Mouse (Mus musculus): ENCODE data around the gene Plekha6. TPM values are rescaled to one million over a fixed set of nuclear protein-coding genes. Genes with fewer than 3 reads are reported as not detected.
A peak's percentile ranks its signal among the peaks of the same experiment; 100 is the strongest.

Gene Plekha6
- polyA plus RNA-seq (2015; fragmentation: Nextera tagmentation; extraction: Ambion mirVana): 2.2 and 2.5 TPM in 2 replicates

- peaks cover 96% of the 10 kb centered on the region for H3K27me3 ChIP-seq
- H3K4me2 ChIP-seq: peak within 1 kb of the TSS; percentile 70
- no peaks in the 10 kb centered on the region for H3K9me3 ChIP-seq (replicated peaks)
- no peaks in the 10 kb centered on the region for H3K36me3 ChIP-seq (replicated peaks)
- peak; percentile 9; the same call in 1 of the 2 replicates for ATAC-seq (ENCODE audit: insufficient read depth)
- H3K4me3 ChIP-seq (replicated peaks): peak within 1 kb of the TSS; percentile 47
- under 1% methylated on average over 68 of the region's 68 CpGs for WGBS (ENCODE audit: insufficient replicate concordance)
- H3K27ac ChIP-seq (replicated peaks): no peak within 1 kb of the TSS
- peaks cover 25% of the 10 kb centered on the region for H3K4me1 ChIP-seq (replicated peaks)
- H3K9ac ChIP-seq: no peak within 1 kb of the TSS
These were observed at the start of gene Plekha6 for GRCm38 (mm10) chr1:133163820-133164431. Plekha6 (plus strand) TSS chr1:133164210.

- ATAC-seq (ENCODE audit: insufficient read depth): no peak
- WGBS (ENCODE audit: insufficient replicate concordance): 72% methylated on average over 4 of the region's 4 CpGs
These were observed 47.9 kb upstream of the Plekha6 start for GRCm38 (mm10) chr1:133116108-133116507.

GRCm38 (mm10) chr1:133118127-133118526, 45.9 kb upstream of the Plekha6 start:
- Histone ChIP-seq H3K9ac (no peak overlapping the region), H3K4me2 (no peak overlapping the region), H3K4me1 (replicated peaks) (peaks cover 36% of the 10 kb centered on the region), H3K27me3 (no peaks in the 10 kb centered on the region), H3K36me3 (replicated peaks) (no peaks in the 10 kb centered on the region), H3K9me3 (replicated peaks) (no peaks in the 10 kb centered on the region), H3K27ac (replicated peaks) (peak overlapping the region; percentile 72), H3K4me3 (replicated peaks) (no peak overlapping the region)
- ATAC-seq (ENCODE audit: insufficient read depth): peak; percentile 59
- WGBS (ENCODE audit: insufficient replicate concordance): 78% methylated on average over 5 of the region's 5 CpGs

More at GRCm38 (mm10) chr1:133116108-133116507, 47.9 kb upstream of the Plekha6 start:
- H3K4me3 ChIP-seq (replicated peaks): no peak overlapping the region
- no peaks in the 10 kb centered on the region for H3K36me3 ChIP-seq (replicated peaks)
- H3K9ac ChIP-seq: no peak overlapping the region
- no peak overlapping the region for H3K27ac ChIP-seq (replicated peaks)
- peaks cover 32% of the 10 kb centered on the region for H3K4me1 ChIP-seq (replicated peaks)
- H3K27me3 ChIP-seq: no peaks in the 10 kb centered on the region
- H3K4me2 ChIP-seq: no peak overlapping the region
- H3K9me3 ChIP-seq (replicated peaks): no peaks in the 10 kb centered on the region

GRCm38 (mm10) chr1:133118844-133119243, 45.2 kb upstream of the Plekha6 start:
- Histone ChIP-seq H3K4me2 (peak overlapping the region; percentile 29), H3K9me3 (replicated peaks) (no peaks in the 10 kb centered on the region), H3K4me1 (replicated peaks) (peaks cover 36% of the 10 kb centered on the region), H3K9ac (no peak overlapping the region), H3K27ac (replicated peaks) (peak overlapping the region; percentile 72), H3K27me3 (no peaks in the 10 kb centered on the region), H3K4me3 (replicated peaks) (no peak overlapping the region), H3K36me3 (replicated peaks) (no peaks in the 10 kb centered on the region)
- ATAC-seq (ENCODE audit: insufficient read depth): peak; percentile 92
- 16% methylated on average over 3 of the region's 3 CpGs for WGBS (ENCODE audit: insufficient replicate concordance)

- no peak overlapping the region for H3K4me2 ChIP-seq
- WGBS (ENCODE audit: insufficient replicate concordance): 44% methylated on average over 7 of the region's 7 CpGs
- no peak overlapping the region for H3K9ac ChIP-seq
- no peak for ATAC-seq (ENCODE audit: insufficient read depth)
- no peak overlapping the region for H3K4me3 ChIP-seq (replicated peaks)
- no peaks in the 10 kb centered on the region for H3K36me3 ChIP-seq (replicated peaks)
- H3K27ac ChIP-seq (replicated peaks): peak overlapping the region; percentile 72
- no peaks in the 10 kb centered on the region for H3K9me3 ChIP-seq (replicated peaks)
- no peaks in the 10 kb centered on the region for H3K27me3 ChIP-seq
- peaks cover 42% of the 10 kb centered on the region for H3K4me1 ChIP-seq (replicated peaks)
These were observed 43.9 kb upstream of the Plekha6 start for GRCm38 (mm10) chr1:133119931-133120712.

- H3K4me2 ChIP-seq: no peak overlapping the region
- H3K4me1 ChIP-seq (replicated peaks): peaks cover 42% of the 10 kb centered on the region
- no peak overlapping the region; the same call in 1 of the 2 replicates for H3K27ac ChIP-seq (replicated peaks)
- no peak for ATAC-seq (ENCODE audit: insufficient read depth)
- WGBS (ENCODE audit: insufficient replicate concordance): 50% methylated on average over 6 of the region's 6 CpGs
- no peak overlapping the region for H3K9ac ChIP-seq
- H3K9me3 ChIP-seq (replicated peaks): no peaks in the 10 kb centered on the region
- no peaks in the 10 kb centered on the region for H3K36me3 ChIP-seq (replicated peaks)
- no peak overlapping the region for H3K4me3 ChIP-seq (replicated peaks)
- no peaks in the 10 kb centered on the region for H3K27me3 ChIP-seq
These were observed 42.8 kb upstream of the Plekha6 start for GRCm38 (mm10) chr1:133121246-133121645.

- no peak overlapping the region for H3K9ac ChIP-seq
- 57% methylated on average over 6 of the region's 6 CpGs for WGBS (ENCODE audit: insufficient replicate concordance)
- H3K4me1 ChIP-seq (replicated peaks): peaks cover 37% of the 10 kb centered on the region
- no peaks in the 10 kb centered on the region for H3K27me3 ChIP-seq
- H3K27ac ChIP-seq (replicated peaks): peak overlapping the region; percentile 25; the same call in 1 of the 2 replicates
- H3K36me3 ChIP-seq (replicated peaks): no peaks in the 10 kb centered on the region
- ATAC-seq (ENCODE audit: insufficient read depth): peak; percentile 40; the same call in 1 of the 2 replicates
- H3K9me3 ChIP-seq (replicated peaks): no peaks in the 10 kb centered on the region
- H3K4me2 ChIP-seq: no peak overlapping the region; the same call in 1 of the 2 replicates
- no peak overlapping the region for H3K4me3 ChIP-seq (replicated peaks)
These were observed 39.9 kb upstream of the Plekha6 start for GRCm38 (mm10) chr1:133124137-133124536.

- WGBS (ENCODE audit: insufficient replicate concordance): 79% methylated on average over 9 of the region's 9 CpGs
- no peak for ATAC-seq (ENCODE audit: insufficient read depth)
- H3K9me3 ChIP-seq (replicated peaks): no peaks in the 10 kb centered on the region
These were observed 38.2 kb upstream of the Plekha6 start for GRCm38 (mm10) chr1:133125640-133126364.

GRCm38 (mm10) chr1:133126365-133126740, 37.7 kb upstream of the Plekha6 start:
- 78% methylated on average over 4 of the region's 4 CpGs for WGBS (ENCODE audit: insufficient replicate concordance)
- H3K4me2 ChIP-seq: no peak overlapping the region
- no peak overlapping the region for H3K9ac ChIP-seq
- H3K4me3 ChIP-seq (replicated peaks): no peak overlapping the region
- no peaks in the 10 kb centered on the region for H3K9me3 ChIP-seq (replicated peaks)
- H3K4me1 ChIP-seq (replicated peaks): peaks cover 30% of the 10 kb centered on the region
- H3K36me3 ChIP-seq (replicated peaks): no peaks in the 10 kb centered on the region
- peak overlapping the region; percentile 30 for H3K27ac ChIP-seq (replicated peaks)
- no peak for ATAC-seq (ENCODE audit: insufficient read depth)
- no peaks in the 10 kb centered on the region for H3K27me3 ChIP-seq

More at GRCm38 (mm10) chr1:133125640-133126364, 38.2 kb upstream of the Plekha6 start:
- Histone ChIP-seq H3K9ac (no peak overlapping the region), H3K36me3 (replicated peaks) (no peaks in the 10 kb centered on the region), H3K27me3 (no peaks in the 10 kb centered on the region), H3K27ac (replicated peaks) (no peak overlapping the region), H3K4me3 (replicated peaks) (no peak overlapping the region), H3K4me1 (replicated peaks) (peaks cover 36% of the 10 kb centered on the region), H3K4me2 (no peak overlapping the region)

- Histone ChIP-seq H3K27me3 (no peaks in the 10 kb centered on the region), H3K9ac (no peak overlapping the region), H3K36me3 (replicated peaks) (peaks cover under 1% of the 10 kb centered on the region; the same call in 1 of the 2 replicates), H3K9me3 (replicated peaks) (no peaks in the 10 kb centered on the region), H3K27ac (replicated peaks) (no peak overlapping the region), H3K4me3 (replicated peaks) (no peak overlapping the region), H3K4me2 (no peak overlapping the region), H3K4me1 (replicated peaks) (peaks cover 28% of the 10 kb centered on the region)
- ATAC-seq (ENCODE audit: insufficient read depth): no peak
- WGBS (ENCODE audit: insufficient replicate concordance): 63% methylated on average over 9 of the region's 9 CpGs
These were observed 36.7 kb upstream of the Plekha6 start for GRCm38 (mm10) chr1:133127328-133127727.
